Mouse (Mus musculus): ENCODE measurements around the gene Fgf12. TPM values are rescaled to one million over a fixed set of nuclear protein-coding genes. Genes with fewer than 3 reads are reported as not detected.

Gene Fgf12
- polyA plus RNA-seq, 1 experiment from 2014 or later: 2.3 TPM

- peaks cover 68% of the 10 kb centered on the region for H3K27me3 ChIP-seq (ENCODE audit: poor library complexity, severe bottlenecking)
- H3K27ac ChIP-seq: peak overlapping the region; percentile 51; the same call in 1 of the 2 replicates
- under 1% methylated on average over 51 of the region's 51 CpGs for WGBS
Observed at GRCm38 (mm10) chr16:28444993-28445799, 307.7 kb downstream of the Fgf12 start.

GRCm38 (mm10) chr16:28421617-28422016 lies 331.3 kb downstream of the Fgf12 start:
- no peak overlapping the region for H3K27ac ChIP-seq
- no peaks in the 10 kb centered on the region for H3K4me1 ChIP-seq
- WGBS: 81% methylated on average over 1 of the region's 1 CpGs
- no peaks in the 10 kb centered on the region for H3K27me3 ChIP-seq (ENCODE audit: poor library complexity, severe bottlenecking)
- no peaks in the 10 kb centered on the region for H3K36me3 ChIP-seq (replicated peaks)
- H3K9me3 ChIP-seq: no peaks in the 10 kb centered on the region
- no peak overlapping the region for H3K4me3 ChIP-seq
- no peak for DNase-seq (ENCODE audit: extremely low spot score, low spot score)

More at GRCm38 (mm10) chr16:28444993-28445799, 307.7 kb downstream of the Fgf12 start:
- peaks cover 26% of the 10 kb centered on the region for H3K4me1 ChIP-seq
- no peaks in the 10 kb centered on the region for H3K9me3 ChIP-seq
- peak overlapping the region; percentile 77 for H3K4me3 ChIP-seq
- no peaks in the 10 kb centered on the region for H3K36me3 ChIP-seq (replicated peaks)
- peak; percentile 54 for DNase-seq (ENCODE audit: extremely low spot score, low spot score)

- DNase-seq (ENCODE audit: extremely low spot score, low spot score): no peak
- no peaks in the 10 kb centered on the region for H3K9me3 ChIP-seq
- 87% methylated on average over 3 of the region's 3 CpGs for WGBS
- H3K36me3 ChIP-seq (replicated peaks): no peaks in the 10 kb centered on the region
- H3K4me3 ChIP-seq: no peak overlapping the region
- H3K27me3 ChIP-seq (ENCODE audit: poor library complexity, severe bottlenecking): no peaks in the 10 kb centered on the region
- no peaks in the 10 kb centered on the region for H3K4me1 ChIP-seq
- no peak overlapping the region for H3K27ac ChIP-seq
Observed at GRCm38 (mm10) chr16:28419693-28420299, 333.1 kb downstream of the Fgf12 start.

- Histone ChIP-seq H3K27me3 (ENCODE audit: poor library complexity, severe bottlenecking) (no peaks in the 10 kb centered on the region), H3K4me3 (no peak overlapping the region), H3K27ac (no peak overlapping the region), H3K36me3 (replicated peaks) (no peaks in the 10 kb centered on the region), H3K9me3 (no peaks in the 10 kb centered on the region), H3K4me1 (no peaks in the 10 kb centered on the region)
- 88% methylated on average over 5 of the region's 5 CpGs for WGBS
- no peak for DNase-seq (ENCODE audit: extremely low spot score, low spot score)
Observed at GRCm38 (mm10) chr16:28411210-28411817, 341.6 kb downstream of the Fgf12 start.

GRCm38 (mm10) chr16:28408294-28408693 lies 344.6 kb downstream of the Fgf12 start:
- Histone ChIP-seq H3K9me3 (no peaks in the 10 kb centered on the region), H3K27me3 (ENCODE audit: poor library complexity, severe bottlenecking) (no peaks in the 10 kb centered on the region), H3K27ac (no peak overlapping the region), H3K4me1 (no peaks in the 10 kb centered on the region), H3K36me3 (replicated peaks) (no peaks in the 10 kb centered on the region), H3K4me3 (no peak overlapping the region)
- DNase-seq (ENCODE audit: extremely low spot score, low spot score): no peak
- 83% methylated on average over 7 of the region's 7 CpGs for WGBS

- WGBS: 72% methylated on average over 2 of the region's 2 CpGs
- no peaks in the 10 kb centered on the region for H3K36me3 ChIP-seq (replicated peaks)
- no peaks in the 10 kb centered on the region for H3K27me3 ChIP-seq (ENCODE audit: poor library complexity, severe bottlenecking)
- no peaks in the 10 kb centered on the region for H3K4me1 ChIP-seq
- DNase-seq (ENCODE audit: extremely low spot score, low spot score): no peak
- H3K4me3 ChIP-seq: no peak overlapping the region
- H3K9me3 ChIP-seq: no peaks in the 10 kb centered on the region
- H3K27ac ChIP-seq: no peak overlapping the region
Observed at GRCm38 (mm10) chr16:28407892-28408291, 345.0 kb downstream of the Fgf12 start.

- Histone ChIP-seq H3K36me3 (replicated peaks) (no peaks in the 10 kb centered on the region), H3K27ac (no peak overlapping the region), H3K4me1 (no peaks in the 10 kb centered on the region), H3K27me3 (ENCODE audit: poor library complexity, severe bottlenecking) (no peaks in the 10 kb centered on the region), H3K9me3 (no peaks in the 10 kb centered on the region), H3K4me3 (no peak overlapping the region)
- WGBS: 93% methylated on average over 1 of the region's 1 CpGs
- DNase-seq (ENCODE audit: extremely low spot score, low spot score): no peak
Observed at GRCm38 (mm10) chr16:28404156-28404555, 348.7 kb downstream of the Fgf12 start.

GRCm38 (mm10) chr16:28402701-28403100 lies 350.2 kb downstream of the Fgf12 start:
- Histone ChIP-seq H3K9me3 (no peaks in the 10 kb centered on the region), H3K27ac (no peak overlapping the region), H3K4me3 (no peak overlapping the region), H3K4me1 (no peaks in the 10 kb centered on the region), H3K36me3 (replicated peaks) (no peaks in the 10 kb centered on the region), H3K27me3 (ENCODE audit: poor library complexity, severe bottlenecking) (no peaks in the 10 kb centered on the region)
- WGBS: 76% methylated on average over 4 of the region's 4 CpGs
- DNase-seq (ENCODE audit: extremely low spot score, low spot score): no peak

- no peak for DNase-seq (ENCODE audit: extremely low spot score, low spot score)
- Histone ChIP-seq H3K27me3 (ENCODE audit: poor library complexity, severe bottlenecking) (no peaks in the 10 kb centered on the region), H3K27ac (no peak overlapping the region), H3K36me3 (replicated peaks) (no peaks in the 10 kb centered on the region), H3K9me3 (no peaks in the 10 kb centered on the region), H3K4me1 (no peaks in the 10 kb centered on the region), H3K4me3 (no peak overlapping the region)
- WGBS: 94% methylated on average over 5 of the region's 5 CpGs
Observed at GRCm38 (mm10) chr16:28391283-28391682, 361.6 kb downstream of the Fgf12 start.

- Histone ChIP-seq H3K4me3 (no peak overlapping the region), H3K9me3 (no peaks in the 10 kb centered on the region), H3K27ac (no peak overlapping the region), H3K4me1 (no peaks in the 10 kb centered on the region), H3K27me3 (ENCODE audit: poor library complexity, severe bottlenecking) (no peaks in the 10 kb centered on the region), H3K36me3 (replicated peaks) (no peaks in the 10 kb centered on the region)
- no peak for DNase-seq (ENCODE audit: extremely low spot score, low spot score)
- 89% methylated on average over 4 of the region's 4 CpGs for WGBS
Observed at GRCm38 (mm10) chr16:28389114-28389513, 363.8 kb downstream of the Fgf12 start.

GRCm38 (mm10) chr16:28374790-28375189 lies 378.1 kb downstream of the Fgf12 start:
- 85% methylated on average over 2 of the region's 2 CpGs for WGBS
- DNase-seq (ENCODE audit: extremely low spot score, low spot score): no peak
- Histone ChIP-seq H3K36me3 (replicated peaks) (no peaks in the 10 kb centered on the region), H3K27me3 (ENCODE audit: poor library complexity, severe bottlenecking) (no peaks in the 10 kb centered on the region), H3K27ac (no peak overlapping the region), H3K9me3 (no peaks in the 10 kb centered on the region), H3K4me3 (no peak overlapping the region), H3K4me1 (no peaks in the 10 kb centered on the region)

- no peak overlapping the region for H3K4me3 ChIP-seq
- no peak for DNase-seq (ENCODE audit: extremely low spot score, low spot score)
- H3K9me3 ChIP-seq: no peaks in the 10 kb centered on the region
- no peaks in the 10 kb centered on the region for H3K4me1 ChIP-seq
- no peaks in the 10 kb centered on the region for H3K27me3 ChIP-seq (ENCODE audit: poor library complexity, severe bottlenecking)
- H3K36me3 ChIP-seq (replicated peaks): no peaks in the 10 kb centered on the region
- no peak overlapping the region for H3K27ac ChIP-seq
Observed at GRCm38 (mm10) chr16:28373311-28373710, 379.6 kb downstream of the Fgf12 start.

GRCm38 (mm10) chr16:28350624-28351023 lies 402.2 kb downstream of the Fgf12 start:
- no peak overlapping the region for H3K4me3 ChIP-seq
- no peaks in the 10 kb centered on the region for H3K4me1 ChIP-seq
- H3K9me3 ChIP-seq: no peaks in the 10 kb centered on the region
- DNase-seq (ENCODE audit: extremely low spot score, low spot score): no peak
- H3K27ac ChIP-seq: no peak overlapping the region
- H3K27me3 ChIP-seq (ENCODE audit: poor library complexity, severe bottlenecking): no peaks in the 10 kb centered on the region
- 80% methylated on average over 2 of the region's 2 CpGs for WGBS
- H3K36me3 ChIP-seq (replicated peaks): no peaks in the 10 kb centered on the region

Measured in forebrain, embryonic 10.5 days (tissue).